Mouse (Mus musculus) embryonic fibroblast, embryonic 13.5 days (primary cell): ENCODE data around the gene Hipk2.

Source experiments
- CTCF ChIP-seq: IDR thresholded peaks from 2 replicates; pipeline ENCODE4 v1.5.1; 2011; ENCODE audit warnings: mild to moderate bottlenecking, control low read depth, low read length, moderate library complexity, borderline replicate concordance; ENCODE audit not compliant: insufficient read depth
- POLR2A ChIP-seq: IDR thresholded peaks from 2 replicates; pipeline ENCODE4 v1.6.1; 2011; ENCODE audit warnings: low read depth, mild to moderate bottlenecking, control low read depth, low read length, moderate library complexity

DNA sequence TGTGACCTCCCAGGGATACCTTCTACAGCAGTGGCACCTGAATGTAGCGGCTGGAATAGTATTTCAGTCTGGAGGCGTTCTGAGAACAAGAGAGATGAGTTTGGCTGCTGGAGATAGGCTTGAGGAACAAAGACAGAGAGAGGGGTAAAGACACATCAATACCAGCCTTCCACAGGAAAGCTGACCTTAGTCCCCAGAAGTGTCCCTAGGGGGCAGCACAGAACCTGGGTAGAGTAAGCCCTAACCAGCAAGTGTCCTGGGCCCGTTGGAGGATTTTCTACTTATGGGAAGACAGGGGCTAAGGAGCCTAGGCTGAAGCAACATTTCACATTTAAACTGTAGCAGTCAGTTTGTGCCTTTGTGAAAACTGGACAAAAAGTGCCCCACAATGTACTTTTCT, 226.4 kb downstream of the Hipk2 start:
- TF ChIP-seq POLR2A = no peak
- no peak for TF ChIP-seq CTCF
